Mouse (Mus musculus) forebrain, embryonic 14.5 days (tissue): ENCODE measurements around the gene Sfxn5. TPM values are rescaled to one million over a fixed set of nuclear protein-coding genes. Genes with fewer than 3 reads are reported as not detected.
A peak's percentile ranks its signal among the peaks of the same experiment; 100 is the strongest.

Experiments used
- ATAC-seq: fragments of 200-750 bp; cut with Nextera tagmentation; 2 replicates; pipeline ENCODE4 v1.8.0; 2017; ENCODE audit warnings: mild to moderate bottlenecking, moderate library complexity
- DNase-seq: peaks from one replicate; pipeline ENCODE4 v3.0.0-alpha.2; 2015; ENCODE audit warnings: low spot score
- H3K27ac ChIP-seq: fragments of 300-500 bp; sonication (generic); 2 replicates; pipeline ENCODE4 v1.5.1; 2014; ENCODE audit warnings: low read depth, mild to moderate bottlenecking, control low read depth, low read length, moderate library complexity
- H3K27me3 ChIP-seq: fragments of 300-500 bp; sonication (generic); replicated peaks from 2 replicates; pipeline ENCODE4 v1.6.1; 2014; ENCODE audit warnings: low read length, control low read depth, mixed read lengths; ENCODE audit not compliant: control insufficient read depth, insufficient read depth
- H3K36me3 ChIP-seq: fragments of 300-500 bp; sonication (generic); 2 replicates; pipeline ENCODE4 v1.6.1; 2014; ENCODE audit warnings: low read length, control low read depth; ENCODE audit not compliant: control insufficient read depth, insufficient read depth
- H3K4me1 ChIP-seq: fragments of 300-500 bp; sonication (generic); 2 replicates; pipeline ENCODE4 v1.6.1; 2014; ENCODE audit warnings: antibody characterized with exemption, low read length, control low read depth; ENCODE audit not compliant: control insufficient read depth, insufficient read depth
- H3K4me2 ChIP-seq: fragments of 300-500 bp; sonication (generic); 2 replicates; pipeline ENCODE4 v1.6.1; 2014; ENCODE audit warnings: mild to moderate bottlenecking, control low read depth, low read length
- H3K4me3 ChIP-seq: fragments of 300-500 bp; sonication (generic); 2 replicates; pipeline ENCODE4 v1.5.1; 2014; ENCODE audit warnings: low read depth, low read length, control low read depth
- H3K9ac ChIP-seq: fragments of 300-500 bp; sonication (generic); 2 replicates; pipeline ENCODE4 v1.6.1; 2014; ENCODE audit warnings: mild to moderate bottlenecking, low read length, control low read depth, moderate library complexity
- H3K9me3 ChIP-seq: fragments of 300-500 bp; sonication (generic); replicated peaks from 2 replicates; pipeline ENCODE4 v1.6.1; 2016; ENCODE audit warnings: low read length, control low read depth, mixed read lengths; ENCODE audit not compliant: control insufficient read depth
- WGBS: fragments of 180-500 bp; shearing (Covaris S2); extraction: QIAGEN DNeasy Blood & Tissue Kit; methylation state at CpG from one replicate; pipeline ENCODE4 v1.1.7; 2014; 5-methylcytosine and 5-hydroxymethylcytosine counted together
- polyA plus RNA-seq: library from polyadenylated mRNA; unstranded; fragments of >200 nt; fragmentation: Nextera tagmentation; extraction: Ambion mirVana; gene quantifications from 2 replicates; pipeline ENCODE4 v1.2.1, GENCODE M21; 2014

The Sfxn5 gene
- polyA plus RNA-seq, 1 experiment from 2014 or later = 15.2 TPM

DNA sequence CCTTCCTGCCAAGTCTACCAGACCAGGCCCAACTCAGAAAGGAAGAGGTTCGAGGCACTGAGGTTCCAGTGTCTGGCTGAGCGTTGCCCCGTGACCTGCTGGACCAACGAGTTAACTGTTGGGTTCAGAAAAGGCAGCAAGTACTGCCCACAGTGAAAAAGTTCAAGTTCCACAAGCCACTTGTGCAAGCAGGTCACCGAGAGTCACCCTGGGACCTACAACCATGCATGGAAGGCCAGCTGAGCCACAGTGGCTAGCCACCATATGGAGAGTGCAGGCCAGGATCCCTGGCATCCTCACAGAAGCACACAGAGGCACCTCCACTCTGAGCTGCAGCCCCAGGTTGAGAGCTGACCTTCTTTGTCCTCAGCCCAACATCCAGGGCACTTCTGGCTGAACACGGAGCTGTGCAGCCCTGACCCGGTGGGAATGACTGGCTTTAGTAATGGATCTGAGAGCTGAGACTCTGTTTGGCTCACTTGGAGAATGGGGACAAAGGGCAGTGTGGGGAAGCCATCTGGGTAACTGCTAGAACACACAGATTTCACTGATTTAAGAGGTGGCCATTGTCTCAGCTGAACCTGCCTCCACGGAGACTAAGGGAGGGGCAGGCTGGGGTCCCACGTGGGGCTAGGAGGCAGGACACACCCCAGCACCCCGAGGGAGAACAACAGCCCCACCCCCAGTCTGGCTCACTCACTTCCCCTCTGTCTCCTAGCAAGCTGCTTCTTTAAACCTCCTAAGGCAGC lies 39.8 kb downstream of the Sfxn5 start:
- ATAC-seq (peak; percentile 91), DNase-seq (peak; percentile 81)
- 36% methylated on average over 10 of the region's 10 CpGs for WGBS
- Histone ChIP-seq H3K9me3 (no peaks in the 10 kb centered on the region), H3K4me2 (no peak overlapping the region), H3K4me3 (no peak overlapping the region), H3K27ac (peak overlapping the region; percentile 90), H3K36me3 (no peaks in the 10 kb centered on the region), H3K4me1 (peaks cover 21% of the 10 kb centered on the region), H3K27me3 (no peaks in the 10 kb centered on the region), H3K9ac (0 out of 2 replicates have a peak overlapping the region, but pooled peaks have one; percentile 17)

DNA sequence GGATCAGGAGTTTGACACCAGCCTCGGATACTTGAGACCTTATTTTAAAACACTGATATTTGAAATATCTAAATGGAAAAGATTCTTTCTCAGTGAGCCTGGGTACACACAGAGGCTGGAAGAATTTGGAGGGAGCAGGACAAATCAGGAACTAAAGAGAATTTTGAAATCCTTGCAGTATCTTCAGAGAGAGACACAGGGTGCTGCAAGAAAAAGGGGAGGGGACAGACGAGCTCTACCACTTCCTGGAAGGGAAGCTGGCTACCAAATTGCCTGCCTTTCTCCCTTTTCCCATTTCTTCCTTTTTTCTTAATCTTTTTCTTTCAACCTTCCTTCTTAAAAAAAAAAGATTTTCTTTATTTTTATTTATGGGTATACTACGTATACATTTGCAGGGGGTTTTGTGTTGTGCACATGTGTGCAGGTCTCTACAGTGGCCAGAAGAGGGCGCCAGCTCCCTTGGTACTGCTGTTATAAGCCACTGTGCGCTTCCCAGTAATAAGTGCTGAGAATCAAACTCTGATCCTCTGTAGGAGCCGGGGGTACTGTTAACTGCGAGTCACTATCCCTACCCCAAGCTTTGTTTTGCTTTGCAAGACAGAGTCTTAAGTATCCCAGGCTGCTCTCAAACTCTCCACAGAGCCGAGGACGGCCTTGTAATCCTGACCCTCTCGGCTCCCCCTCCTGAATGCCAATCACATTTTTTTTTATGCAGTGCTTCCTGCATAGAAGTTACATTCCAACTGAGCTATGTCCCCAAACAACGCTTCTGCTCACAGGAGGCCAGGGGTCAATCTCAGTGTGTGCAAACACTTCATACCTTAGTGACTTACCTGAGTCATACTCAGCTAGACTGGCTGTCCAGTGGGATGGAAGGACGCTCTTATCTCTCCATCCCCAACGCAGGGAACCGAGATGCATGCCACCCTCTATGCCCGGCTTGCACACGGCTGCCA lies 42.1 kb downstream of the Sfxn5 start:
- ATAC-seq = no peak
- Histone ChIP-seq H3K9me3 (no peaks in the 10 kb centered on the region), H3K4me2 (no peak overlapping the region), H3K9ac (no peak overlapping the region), H3K4me1 (peaks cover 21% of the 10 kb centered on the region), H3K36me3 (no peaks in the 10 kb centered on the region), H3K27ac (no peak overlapping the region), H3K27me3 (no peaks in the 10 kb centered on the region), H3K4me3 (no peak overlapping the region)
- WGBS = 93% methylated on average over 16 of the region's 16 CpGs
- no peak for DNase-seq

DNA sequence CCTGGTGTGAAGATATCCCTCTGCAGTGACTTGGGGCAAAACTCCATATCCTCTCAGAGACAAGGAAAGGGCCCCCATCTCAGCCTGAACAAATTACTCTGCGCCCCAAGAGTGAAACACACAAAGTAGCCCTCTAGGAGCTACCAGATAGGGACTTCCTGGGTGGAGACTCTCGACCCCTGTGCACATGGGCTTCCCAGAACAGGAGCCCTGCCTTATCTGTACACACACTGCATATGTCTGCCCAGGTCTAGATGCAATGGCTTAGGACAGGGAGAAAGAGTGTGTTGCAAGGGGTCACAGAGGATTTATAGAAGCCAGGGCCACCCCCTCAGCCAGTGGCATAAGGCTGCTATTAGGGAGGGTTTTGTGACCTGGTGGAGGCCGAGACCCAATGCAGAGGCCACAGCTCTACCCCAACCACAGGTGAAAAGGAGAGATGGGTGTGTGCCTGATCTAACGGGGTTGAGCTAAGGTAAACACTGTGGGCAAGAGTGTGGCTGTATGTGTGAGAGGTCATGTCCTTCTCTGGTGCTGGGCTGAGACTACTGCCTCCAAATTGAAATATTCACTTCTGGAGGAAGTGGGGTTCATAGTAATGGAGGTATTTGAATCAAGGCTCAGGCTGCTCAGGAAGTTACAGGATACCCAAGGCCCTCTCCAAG lies 44.9 kb downstream of the Sfxn5 start:
- Histone ChIP-seq H3K9ac (no peak overlapping the region), H3K4me2 (no peak overlapping the region), H3K27me3 (no peaks in the 10 kb centered on the region), H3K27ac (no peak overlapping the region), H3K36me3 (no peaks in the 10 kb centered on the region), H3K4me1 (peaks cover 2% of the 10 kb centered on the region), H3K4me3 (no peak overlapping the region), H3K9me3 (no peaks in the 10 kb centered on the region)
- no peak for DNase-seq
- no peak for ATAC-seq
- WGBS = 94% methylated on average over 4 of the region's 4 CpGs

DNA sequence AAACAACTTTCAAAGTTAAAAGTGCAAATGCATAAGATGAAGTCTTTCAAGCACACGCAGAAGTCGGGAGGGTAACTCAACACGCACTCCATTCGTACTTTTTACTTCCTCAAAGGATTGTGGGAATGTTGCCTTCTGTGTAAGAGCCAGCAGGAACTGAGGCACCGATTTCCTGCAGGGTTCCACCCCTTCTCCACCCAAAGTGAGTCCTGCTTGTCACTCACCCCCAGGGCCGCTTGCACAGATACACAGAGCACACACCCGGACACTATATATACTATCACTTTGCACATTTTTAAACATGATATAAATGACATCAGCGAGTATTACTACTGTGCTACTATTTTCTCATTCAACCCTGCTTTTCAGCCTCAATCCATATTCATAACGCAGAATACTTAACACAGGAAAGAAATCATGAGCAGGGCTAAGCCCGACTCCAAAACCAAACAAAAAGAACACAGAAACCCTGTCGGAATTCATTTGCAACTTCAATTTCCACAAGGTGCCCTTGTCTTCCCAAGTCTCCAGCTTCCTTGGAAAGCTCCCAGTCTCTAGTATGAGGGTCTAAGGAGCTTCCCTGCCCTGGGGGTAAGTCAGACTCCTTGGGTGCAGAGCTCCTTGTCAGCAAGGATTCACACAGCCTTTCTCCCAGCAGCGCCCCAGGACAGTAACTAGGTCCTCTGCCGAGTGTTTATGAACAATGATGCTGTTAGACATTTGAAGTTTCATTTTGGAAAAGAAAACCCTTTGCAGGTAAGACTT lies 46.8 kb downstream of the Sfxn5 start:
- DNase-seq (no peak), ATAC-seq (no peak)
- no peaks in the 10 kb centered on the region for H3K9me3 ChIP-seq
- 83% methylated on average over 13 of the region's 13 CpGs for WGBS
- H3K27me3 ChIP-seq = no peaks in the 10 kb centered on the region
- no peak overlapping the region for H3K9ac ChIP-seq
- no peak overlapping the region for H3K4me3 ChIP-seq
- no peak overlapping the region for H3K27ac ChIP-seq
- no peaks in the 10 kb centered on the region for H3K36me3 ChIP-seq
- H3K4me1 ChIP-seq = no peaks in the 10 kb centered on the region
- no peak overlapping the region for H3K4me2 ChIP-seq

GRCm38 (mm10) chr6:85280871-85281270 lies 52.4 kb downstream of the Sfxn5 start:
- H3K9me3 ChIP-seq = no peaks in the 10 kb centered on the region
- no peak overlapping the region for H3K27ac ChIP-seq
- H3K4me1 ChIP-seq = no peaks in the 10 kb centered on the region
- H3K9ac ChIP-seq = no peak overlapping the region
- no peak overlapping the region for H3K4me2 ChIP-seq
- H3K4me3 ChIP-seq = no peak overlapping the region
- no peaks in the 10 kb centered on the region for H3K27me3 ChIP-seq
- DNase-seq (no peak), ATAC-seq (no peak)
- WGBS = 90% methylated on average over 14 of the region's 14 CpGs
- no peaks in the 10 kb centered on the region for H3K36me3 ChIP-seq

DNA sequence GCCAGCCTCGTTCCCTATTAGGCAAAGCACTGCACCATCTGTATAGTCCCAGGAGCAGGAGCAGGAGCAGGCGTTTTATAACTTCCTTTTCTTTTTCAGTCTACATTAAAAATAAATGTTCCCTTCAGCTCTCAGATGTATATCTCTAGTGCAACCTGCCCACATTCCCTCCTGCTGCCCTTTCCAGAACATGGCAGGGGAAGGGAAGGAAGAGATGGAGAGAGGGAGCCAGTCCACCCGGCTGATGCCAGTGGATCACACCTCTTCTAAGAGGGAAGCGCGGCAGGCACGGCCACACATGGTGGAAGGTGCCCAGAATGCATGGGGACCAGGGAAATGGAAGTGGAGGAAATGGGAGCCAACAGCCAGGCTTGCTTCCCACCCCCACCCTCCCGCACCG lies 56.7 kb downstream of the Sfxn5 start:
- ATAC-seq (no peak), DNase-seq (no peak)
- no peak overlapping the region for H3K27ac ChIP-seq
- no peak overlapping the region for H3K4me3 ChIP-seq
- WGBS = 64% methylated on average over 8 of the region's 8 CpGs
- no peaks in the 10 kb centered on the region for H3K4me1 ChIP-seq
- H3K9me3 ChIP-seq = no peaks in the 10 kb centered on the region
- H3K27me3 ChIP-seq = no peaks in the 10 kb centered on the region
- no peaks in the 10 kb centered on the region for H3K36me3 ChIP-seq
- H3K9ac ChIP-seq = no peak overlapping the region
- no peak overlapping the region for H3K4me2 ChIP-seq

GRCm38 (mm10) chr6:85272436-85272835 lies 60.8 kb downstream of the Sfxn5 start:
- H3K36me3 ChIP-seq = no peaks in the 10 kb centered on the region
- H3K4me3 ChIP-seq = no peak overlapping the region
- 96% methylated on average over 9 of the region's 9 CpGs for WGBS
- H3K27ac ChIP-seq = no peak overlapping the region
- DNase-seq = no peak
- ATAC-seq = no peak
- H3K4me1 ChIP-seq = 0 out of 2 replicates have a peak, but pooled peaks cover 2% of the 10 kb centered on the region
- H3K27me3 ChIP-seq = no peaks in the 10 kb centered on the region
- no peak overlapping the region for H3K4me2 ChIP-seq
- no peak overlapping the region for H3K9ac ChIP-seq
- H3K9me3 ChIP-seq = no peaks in the 10 kb centered on the region

GRCm38 (mm10) chr6:85266060-85266459 lies 67.2 kb downstream of the Sfxn5 start:
- no peak for ATAC-seq
- peak overlapping the region; percentile 85 for H3K27ac ChIP-seq
- H3K27me3 ChIP-seq = no peaks in the 10 kb centered on the region
- H3K4me3 ChIP-seq = no peak overlapping the region
- H3K9me3 ChIP-seq = no peaks in the 10 kb centered on the region
- WGBS = 12% methylated on average over 6 of the region's 6 CpGs
- no peak overlapping the region for H3K9ac ChIP-seq
- peak overlapping the region; percentile 27; the same call in 1 of the 2 replicates for H3K4me2 ChIP-seq
- peaks cover 27% of the 10 kb centered on the region for H3K4me1 ChIP-seq
- H3K36me3 ChIP-seq = no peaks in the 10 kb centered on the region
- no peak for DNase-seq
